Mouse (Mus musculus) liver, embryonic 14.5 days (tissue): Measurements from ENCODE around the gene Acly.

Source experiments
- CTCF ChIP-seq: IDR thresholded peaks from 2 replicates; pipeline ENCODE4 v1.5.1; 2016; ENCODE audit warnings: antibody characterized with exemption, low read depth, control low read depth
- EP300 ChIP-seq: IDR thresholded peaks from 2 replicates; pipeline ENCODE4 v1.6.1; 2016; ENCODE audit warnings: antibody characterized with exemption, low read depth

- TF ChIP-seq CTCF (peak; percentile 62), EP300 (no peak)
Measured at GRCm38 (mm10) chr11:100485801-100486538, 41.8 kb downstream of the Acly start.
